Mouse (Mus musculus) CH12.LX (cell line): ENCODE results near the gene Wnt4. TPM values are rescaled to one million over a fixed set of nuclear protein-coding genes. Genes with fewer than 3 reads are reported as not detected.

Experiments
- DNase-seq: peaks from one replicate; pipeline ENCODE4 v3.0.0-alpha.2; 2013; ENCODE audit errors: extremely low read depth
- H3K27ac ChIP-seq: 2 replicates; pipeline ENCODE4 v1.5.1; 2012; ENCODE audit warnings: low read depth, mild to moderate bottlenecking, control low read depth, moderate library complexity; ENCODE audit not compliant: insufficient read depth
- H3K27me3 ChIP-seq: replicated peaks from 2 replicates; pipeline ENCODE3; 2012; ENCODE audit warnings: inconsistent platforms
- H3K36me3 ChIP-seq, 2 experiments: replicated peaks in 1 of 2; 2 replicates each; pipeline versions ENCODE3 to v1.6.1; 2012; ENCODE audit warnings: inconsistent platforms in 1 of 2, low read length in 1 of 2, mild to moderate bottlenecking in 1 of 2, mixed read lengths in 1 of 2, moderate library complexity in 1 of 2; ENCODE audit not compliant: control insufficient read depth in 1 of 2, insufficient read depth in 1 of 2
- H3K4me1 ChIP-seq, 2 experiments: 2 replicates each; pipeline ENCODE4 v1.6.1; 2012; ENCODE audit warnings: inconsistent platforms in 1 of 2, moderate library complexity in 1 of 2; ENCODE audit not compliant: insufficient read depth in 2 of 2, control insufficient read depth in 1 of 2
- H3K4me2 ChIP-seq: 2 replicates; pipeline ENCODE4 v1.6.1; 2012; ENCODE audit warnings: low read depth, mild to moderate bottlenecking, control low read depth; ENCODE audit not compliant: poor library complexity, insufficient read depth, severe bottlenecking
- H3K4me3 ChIP-seq, 3 experiments: fragments of 150-350 bp in 1 of 3; sonication (generic) in 1 of 3; replicated peaks in 1 of 3; 2 replicates each; pipeline versions ENCODE3 to v1.5.1; 2011 to 2012; ENCODE audit warnings: low read depth in 2 of 3, low read length in 2 of 3, mild to moderate bottlenecking in 2 of 3, moderate library complexity in 2 of 3, control low read depth in 1 of 3, improper control_type of control experiment in 1 of 3, inconsistent platforms in 1 of 3, mixed read lengths in 1 of 3; ENCODE audit not compliant: poor library complexity in 1 of 3
- H3K79me2 ChIP-seq: replicated peaks from 2 replicates; pipeline ENCODE4 v1.6.1; 2012; ENCODE audit warnings: mild to moderate bottlenecking, moderate library complexity; ENCODE audit not compliant: control insufficient read depth, poor library complexity, insufficient read depth, severe bottlenecking; ENCODE audit errors: extremely low read depth
- H3K9ac ChIP-seq: 2 replicates; pipeline ENCODE4 v1.6.1; 2012; ENCODE audit warnings: low read depth, mild to moderate bottlenecking, control low read depth, moderate library complexity; ENCODE audit not compliant: insufficient read depth
- H3K9me3 ChIP-seq: replicated peaks from 2 replicates; pipeline ENCODE3; 2012; ENCODE audit warnings: low read length, inconsistent platforms, mixed read lengths
- BHLHE40 ChIP-seq: IDR thresholded peaks from 2 replicates; pipeline ENCODE4 v1.6.1; 2011; ENCODE audit warnings: mild to moderate bottlenecking, low read depth, low read length, improper control_type of control experiment
- CHD1 ChIP-seq: IDR thresholded peaks from 2 replicates; pipeline ENCODE4 v1.6.1; 2012; ENCODE audit warnings: low read depth, low read length, improper control_type of control experiment, inconsistent platforms
- CHD2 ChIP-seq: IDR thresholded peaks from 2 replicates; pipeline ENCODE4 v1.6.1; 2011; ENCODE audit warnings: low read length, improper control_type of control experiment
- E2F4 ChIP-seq: IDR thresholded peaks from 2 replicates; pipeline ENCODE4 v1.6.1; 2011; ENCODE audit warnings: low read depth, low read length, improper control_type of control experiment; ENCODE audit not compliant: insufficient replicate concordance
- ELF1 ChIP-seq: IDR thresholded peaks from 2 replicates; pipeline ENCODE4 v1.6.1; 2014; ENCODE audit warnings: low read depth, mild to moderate bottlenecking, inconsistent platforms, low read length, improper control_type of control experiment
- ETS1 ChIP-seq: conservative IDR thresholded peaks from 2 replicates; pipeline ENCODE4 v1.6.1; 2012; ENCODE audit warnings: low read depth, mild to moderate bottlenecking, inconsistent platforms, low read length, improper control_type of control experiment, moderate library complexity
- HCFC1 ChIP-seq: IDR thresholded peaks from 2 replicates; pipeline ENCODE4 v1.6.1; 2012; ENCODE audit warnings: low read depth, mild to moderate bottlenecking, inconsistent platforms, low read length, improper control_type of control experiment
- JUN ChIP-seq: IDR thresholded peaks from 2 replicates; pipeline ENCODE4 v1.6.1; 2011; ENCODE audit warnings: low read depth, mild to moderate bottlenecking, low read length, improper control_type of control experiment, moderate library complexity; ENCODE audit not compliant: insufficient read depth
- JUND ChIP-seq: conservative IDR thresholded peaks from 2 replicates; pipeline ENCODE4 v1.6.1; 2011; ENCODE audit warnings: low read depth, low read length, improper control_type of control experiment
- KAT2A ChIP-seq: IDR thresholded peaks from 2 replicates; pipeline ENCODE4 v1.6.1; 2012; ENCODE audit warnings: low read length, improper control_type of control experiment, inconsistent platforms; ENCODE audit not compliant: insufficient replicate concordance
- MAFK ChIP-seq: IDR thresholded peaks from 2 replicates; pipeline ENCODE4 v1.6.1; 2011; ENCODE audit warnings: low read length, improper control_type of control experiment; ENCODE audit not compliant: insufficient replicate concordance
- MAX ChIP-seq: IDR thresholded peaks from 2 replicates; pipeline ENCODE4 v1.6.1; 2011; ENCODE audit warnings: low read length, improper control_type of control experiment
- MAZ ChIP-seq: IDR thresholded peaks from 2 replicates; pipeline ENCODE4 v1.6.1; 2012; ENCODE audit warnings: low read depth, mild to moderate bottlenecking, inconsistent platforms, low read length, improper control_type of control experiment, moderate library complexity
- MXI1 ChIP-seq: IDR thresholded peaks from 2 replicates; pipeline ENCODE4 v1.6.1; 2011; ENCODE audit warnings: mild to moderate bottlenecking, low read depth, low read length, improper control_type of control experiment
- MYC ChIP-seq: IDR thresholded peaks from 2 replicates; pipeline ENCODE4 v1.6.1; 2011; ENCODE audit warnings: low read depth, mild to moderate bottlenecking, improper control_type of control experiment, low read length
- NELFE ChIP-seq: IDR thresholded peaks from 2 replicates; pipeline ENCODE4 v1.6.1; 2011; ENCODE audit warnings: low read depth, low read length, improper control_type of control experiment
- POLR2A ChIP-seq: IDR thresholded peaks from 2 replicates; pipeline ENCODE4 v1.6.1; 2011; ENCODE audit warnings: low read depth, mild to moderate bottlenecking, improper control_type of control experiment, low read length
- RAD21 ChIP-seq: IDR thresholded peaks from 2 replicates; pipeline ENCODE4 v1.6.1; 2011; ENCODE audit warnings: low read depth, mild to moderate bottlenecking, low read length, improper control_type of control experiment, moderate library complexity
- RCOR1 ChIP-seq: conservative IDR thresholded peaks from 2 replicates; pipeline ENCODE4 v1.6.1; 2012; ENCODE audit warnings: low read depth, mild to moderate bottlenecking, inconsistent platforms, low read length, improper control_type of control experiment
- SIN3A ChIP-seq: IDR thresholded peaks from 2 replicates; pipeline ENCODE4 v1.6.1; 2012; ENCODE audit warnings: low read length, improper control_type of control experiment, inconsistent platforms
- TBP ChIP-seq: conservative IDR thresholded peaks from 2 replicates; pipeline ENCODE4 v1.6.1; 2011; ENCODE audit warnings: low read depth, low read length, improper control_type of control experiment
- UBTF ChIP-seq: IDR thresholded peaks from 2 replicates; pipeline ENCODE4 v1.6.1; 2012; ENCODE audit warnings: low read depth, mild to moderate bottlenecking, inconsistent platforms, low read length, improper control_type of control experiment, moderate library complexity
- USF1 ChIP-seq: IDR thresholded peaks from 2 replicates; pipeline ENCODE4 v1.6.1; 2014; ENCODE audit warnings: low read depth, mild to moderate bottlenecking, inconsistent platforms, low read length, improper control_type of control experiment
- ZC3H11A ChIP-seq: IDR thresholded peaks from 2 replicates; pipeline ENCODE4 v1.6.1; 2012; ENCODE audit warnings: low read depth, mild to moderate bottlenecking, inconsistent platforms, low read length, improper control_type of control experiment
- ZKSCAN1 ChIP-seq: IDR thresholded peaks from 2 replicates; pipeline ENCODE4 v1.6.1; 2012; ENCODE audit warnings: low read depth, inconsistent platforms, low read length, improper control_type of control experiment, borderline replicate concordance
- ZNF384 ChIP-seq: IDR thresholded peaks from 2 replicates; pipeline ENCODE4 v1.6.1; 2012; ENCODE audit warnings: low read depth, low read length, improper control_type of control experiment, inconsistent platforms
- dilution Hi-C: fragments of 300-500 bp; cut with MboI; formaldehyde crosslinking; loops from 2 replicates; pipeline ENCODE4 v1.14.3; 2020; ENCODE audit warnings: low sequenced_read_pairs; ENCODE audit not compliant: extremely low pct_unique_long_range_greater_than_20kb, extremely low pct_ligation_motif_present
- in situ Hi-C: fragments of 300-500 bp; cut with MboI; formaldehyde crosslinking; loops from 3 replicates; pipeline ENCODE4 v1.14.3; 2019; ENCODE audit warnings: low sequenced_read_pairs, low pct_ligation_motif_present, low pct_unique_long_range_greater_than_20kb, mixed read lengths
- polyA plus RNA-seq: library from polyadenylated mRNA; unstranded; fragments of >175 nt; gene quantifications from 2 replicates; pipeline ENCODE4 v1.2.1, GENCODE M21; 2012; ENCODE audit warnings: low read depth; ENCODE audit not compliant: insufficient read length
- total RNA-seq, 2 experiments: library from RNA; depleted of rRNA; stranded (reverse); fragments of 300-350 nt in 1 of 2; fragments of >200 nt in 1 of 2; gene quantifications; 2 replicates each; pipeline ENCODE4 v1.2.3; 2012 to 2014

Gene Wnt4
- total and polyA plus RNA-seq, 3 experiments = not detected

DNA sequence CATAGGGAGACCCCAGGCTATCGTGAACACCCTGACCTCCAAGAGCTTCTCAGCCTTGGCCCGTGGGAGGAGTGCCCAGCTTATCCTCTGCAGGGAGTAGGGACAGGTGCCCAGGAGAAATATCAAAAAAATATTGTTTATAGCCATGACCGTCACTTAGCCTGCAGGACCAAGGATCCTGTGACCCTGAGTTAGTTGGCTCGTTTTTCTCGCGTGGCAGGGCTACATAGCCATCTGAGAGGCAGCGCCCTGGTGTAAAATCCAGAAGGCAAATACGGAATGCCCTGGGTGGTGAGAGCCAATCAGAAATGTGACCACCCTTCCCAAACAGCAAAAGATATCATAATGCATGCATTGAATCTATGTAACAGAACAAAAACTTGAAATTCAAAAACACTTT, 8.7 kb upstream of the Wnt4 start:
- no peaks in the 10 kb centered on the region for H3K4me1 ChIP-seq
- H3K4me2 ChIP-seq = no peak overlapping the region
- H3K4me3 ChIP-seq = no peak overlapping the region
- TF ChIP-seq POLR2A = no peak
- TF ChIP-seq E2F4 = no peak
- TF ChIP-seq UBTF = no peak
- no peak for TF ChIP-seq JUND
- TF ChIP-seq ZNF384 = no peak
- TF ChIP-seq MAZ = no peak
- TF ChIP-seq NELFE = no peak
- no peak for TF ChIP-seq ZKSCAN1
- no peak for TF ChIP-seq ETS1
- TF ChIP-seq MAX = no peak
- no peak for TF ChIP-seq TBP
- TF ChIP-seq SIN3A = no peak
- TF ChIP-seq USF1 = no peak
- TF ChIP-seq MXI1 = no peak
- no peak for TF ChIP-seq CHD1
- H3K27ac ChIP-seq = no peak overlapping the region
- in situ Hi-C loops = no loop called here
- no peaks in the 10 kb centered on the region for H3K9me3 ChIP-seq
- H3K9ac ChIP-seq = no peak overlapping the region
- H3K27me3 ChIP-seq = peaks cover 76% of the 10 kb centered on the region
- dilution Hi-C loops = no loop called here
- H3K79me2 ChIP-seq = no peaks in the 10 kb centered on the region
- DNase-seq = no peak
- no peaks in the 10 kb centered on the region for H3K36me3 ChIP-seq

GRCm38 (mm10) chr4:137271856-137272255, 5.4 kb upstream of the Wnt4 start:
- Histone ChIP-seq H3K9me3 (peaks cover 3% of the 10 kb centered on the region), H3K4me2 (no peak overlapping the region), H3K4me3 (no peak overlapping the region), H3K79me2 (no peaks in the 10 kb centered on the region), H3K9ac (no peak overlapping the region), H3K36me3 (no peaks in the 10 kb centered on the region), H3K27ac (no peak overlapping the region), H3K27me3 (peaks cover 77% of the 10 kb centered on the region), H3K4me1 (no peaks in the 10 kb centered on the region)
- TF ChIP-seq MAX (no peak), SIN3A (no peak), ZNF384 (no peak), MAFK (no peak), BHLHE40 (no peak), KAT2A (no peak), JUN (no peak), CHD1 (no peak), ETS1 (no peak), POLR2A (no peak), CHD2 (no peak), JUND (no peak), RAD21 (no peak), HCFC1 (no peak), ZC3H11A (no peak), RCOR1 (no peak), TBP (no peak), ZKSCAN1 (no peak), MYC (no peak), ELF1 (no peak)
- dilution Hi-C loops (no loop called here), in situ Hi-C loops (no loop called here)
- no peak for DNase-seq
